Mouse (Mus musculus) spleen, adult 2 months (tissue): ENCODE results near the gene Gm20388.

Experiments used
- CTCF ChIP-seq: fragments of 200-500 bp; IDR thresholded peaks from 2 replicates; pipeline ENCODE4 v1.5.1; 2011; ENCODE audit warnings: mild to moderate bottlenecking, inconsistent platforms; ENCODE audit not compliant: insufficient read depth, insufficient read length, insufficient replicate concordance; ENCODE audit errors: extremely low read depth
- POLR2A ChIP-seq: fragments of 200-500 bp; IDR thresholded peaks from 2 replicates; pipeline ENCODE4 v1.6.1; 2011; ENCODE audit warnings: low read depth, low read length, inconsistent platforms

DNA sequence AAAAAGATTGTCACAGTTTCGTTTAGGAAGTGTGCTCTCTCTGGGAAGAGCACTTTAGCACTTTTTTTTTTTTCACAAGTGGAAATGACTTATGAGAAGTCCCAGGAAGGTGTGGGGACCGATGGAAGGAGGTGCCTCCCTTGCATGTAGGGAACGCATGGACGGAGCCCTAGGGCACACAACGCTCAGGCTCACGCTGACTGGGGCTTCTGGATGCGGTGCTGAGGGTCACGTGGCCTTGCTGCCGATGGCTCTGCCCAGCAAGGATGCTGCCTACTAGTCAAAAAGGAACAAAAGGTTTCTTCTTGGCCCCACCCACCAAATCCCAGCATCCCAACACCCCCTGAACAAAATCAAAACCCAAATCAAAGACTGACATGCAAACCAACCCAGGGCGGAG, 2718.7 kb downstream of the Gm20388 start:
- no peak for TF ChIP-seq POLR2A
- no peak for TF ChIP-seq CTCF
